Mouse (Mus musculus): Measurements from ENCODE around the gene Sertad2. TPM values are rescaled to one million over a fixed set of nuclear protein-coding genes. Genes with fewer than 3 reads are reported as not detected.

The Sertad2 gene
- polyA plus RNA-seq, 1 experiment from 2014 or later = 32.2 TPM

DNA sequence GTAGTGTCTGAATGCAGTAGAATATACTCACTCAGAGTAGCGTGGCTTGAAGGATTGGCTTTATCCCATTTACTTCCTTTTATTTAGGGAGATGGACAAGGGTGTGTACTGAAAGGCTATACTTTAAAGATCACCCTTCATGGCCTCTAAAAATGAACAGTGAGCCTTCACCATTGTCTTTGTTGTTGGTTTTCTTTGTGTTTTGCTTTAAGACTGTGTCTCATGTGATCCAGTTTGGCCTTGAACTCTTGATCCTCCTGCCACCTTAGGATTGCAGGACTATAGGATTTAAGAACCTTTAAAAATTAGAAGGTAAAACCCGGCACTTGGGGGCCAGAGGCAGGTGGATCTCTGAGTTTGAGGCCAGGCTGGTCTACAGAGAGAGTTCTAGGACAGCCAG, 6.4 kb downstream of the Sertad2 start:
- Histone ChIP-seq H3K4me2 (no peak overlapping the region), H3K9me3 (replicated peaks) (no peaks in the 10 kb centered on the region), H3K27me3 (replicated peaks) (no peaks in the 10 kb centered on the region), H3K9ac (no peak overlapping the region), H3K27ac (ENCODE audit: poor library complexity, severe bottlenecking) (no peak overlapping the region), H3K36me3 (no peaks in the 10 kb centered on the region), H3K4me1 (replicated peaks) (peaks cover 7% of the 10 kb centered on the region), H3K4me3 (no peak overlapping the region)
- 86% methylated on average over 2 of the region's 2 CpGs for WGBS
- ATAC-seq (ENCODE audit: insufficient number of reproducible peaks, low FRiP score) = no peak

DNA sequence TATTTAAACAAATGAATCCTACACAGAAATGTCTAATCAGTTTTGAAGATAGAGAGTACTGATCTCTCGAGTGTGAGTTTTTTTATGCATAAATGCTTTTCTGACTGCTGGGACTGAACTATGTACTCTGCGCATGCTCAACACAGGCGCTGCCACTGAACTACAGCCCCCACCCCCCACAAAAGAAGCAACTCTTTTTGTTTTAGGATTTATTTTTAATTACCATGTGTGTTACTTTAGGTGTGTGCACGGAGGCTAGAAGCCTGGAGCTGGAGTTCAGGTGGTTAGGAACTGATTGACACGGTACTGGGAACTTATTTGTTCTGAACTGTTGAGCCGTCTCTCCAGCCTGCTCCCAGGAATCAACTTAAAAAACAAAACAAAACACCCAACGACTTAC, 7.1 kb downstream of the Sertad2 start:
- Histone ChIP-seq H3K4me3 (no peak overlapping the region), H3K27me3 (replicated peaks) (no peaks in the 10 kb centered on the region), H3K27ac (ENCODE audit: poor library complexity, severe bottlenecking) (no peak overlapping the region), H3K9me3 (replicated peaks) (no peaks in the 10 kb centered on the region), H3K4me2 (no peak overlapping the region), H3K4me1 (replicated peaks) (peaks cover 4% of the 10 kb centered on the region), H3K36me3 (no peaks in the 10 kb centered on the region), H3K9ac (no peak overlapping the region)
- 78% methylated on average over 7 of the region's 7 CpGs for WGBS
- ATAC-seq (ENCODE audit: insufficient number of reproducible peaks, low FRiP score) = no peak

DNA sequence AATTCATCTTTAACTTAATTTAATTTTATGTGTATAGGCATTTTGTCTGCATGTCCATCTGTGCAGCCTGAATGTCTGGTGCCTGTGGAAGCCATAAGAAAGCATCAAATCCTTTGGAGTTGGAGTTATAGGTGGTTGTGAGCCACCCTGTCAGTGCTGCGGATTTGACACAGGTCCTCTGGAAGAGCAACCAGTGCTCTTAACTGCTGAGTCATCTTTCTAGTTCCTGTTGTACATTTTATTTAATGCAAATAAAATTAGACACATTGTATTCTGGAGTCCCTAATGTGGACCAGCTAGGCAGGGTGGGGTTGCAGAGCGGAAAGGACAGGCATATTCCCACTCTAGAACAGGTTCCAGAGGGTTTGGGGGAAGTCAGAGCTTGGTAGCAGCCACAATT, 9.0 kb downstream of the Sertad2 start:
- H3K27ac ChIP-seq (ENCODE audit: poor library complexity, severe bottlenecking) = no peak overlapping the region
- ATAC-seq (ENCODE audit: insufficient number of reproducible peaks, low FRiP score) = no peak
- H3K36me3 ChIP-seq = no peaks in the 10 kb centered on the region
- peaks cover 13% of the 10 kb centered on the region for H3K4me1 ChIP-seq (replicated peaks)
- WGBS = 92% methylated on average over 2 of the region's 2 CpGs
- no peak overlapping the region for H3K4me3 ChIP-seq
- H3K9ac ChIP-seq = no peak overlapping the region
- H3K4me2 ChIP-seq = no peak overlapping the region
- H3K9me3 ChIP-seq (replicated peaks) = no peaks in the 10 kb centered on the region
- H3K27me3 ChIP-seq (replicated peaks) = no peaks in the 10 kb centered on the region

DNA sequence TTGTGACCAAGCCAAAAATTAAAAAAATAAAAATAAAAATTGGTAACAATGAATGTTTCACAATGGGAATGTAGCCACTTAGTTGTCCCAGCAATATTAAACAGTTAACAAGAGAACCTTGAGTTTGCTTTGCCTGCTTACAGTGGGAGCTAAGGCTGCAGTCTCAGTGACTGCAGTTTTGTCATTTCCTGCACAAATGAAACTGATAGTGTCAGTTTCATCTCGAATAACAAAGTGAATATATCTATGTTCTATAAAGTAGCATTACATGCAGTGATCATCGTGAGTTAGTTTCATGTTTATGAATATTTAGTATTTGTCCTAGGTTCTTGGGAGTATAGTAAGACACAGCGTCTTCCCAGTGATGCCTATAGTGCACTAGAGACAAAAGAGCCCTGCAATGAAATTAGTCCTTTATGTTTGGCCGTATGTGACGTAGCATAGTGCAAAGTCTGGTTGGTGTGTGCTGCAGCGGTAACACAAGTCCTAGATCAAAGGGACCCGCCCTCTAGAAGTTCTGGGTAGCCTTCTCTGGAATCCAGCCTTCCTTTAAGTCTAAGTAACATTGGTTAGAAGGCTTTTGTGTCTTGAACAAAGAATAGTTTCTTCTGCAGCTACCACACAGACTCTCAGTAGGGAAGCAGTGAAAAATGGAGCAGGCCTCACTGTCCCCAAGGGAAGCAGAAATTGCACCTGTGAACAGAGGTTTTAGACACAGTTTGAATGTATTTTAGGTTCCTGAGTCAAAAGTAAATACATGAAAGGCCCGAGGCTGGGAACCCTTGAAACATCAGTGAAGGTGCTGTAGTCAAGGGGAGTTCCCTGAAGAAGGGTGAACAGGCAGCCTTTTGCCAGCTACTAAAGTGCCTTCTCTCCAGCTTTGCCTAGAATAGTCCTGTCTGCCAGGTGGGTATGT, 10.0 kb downstream of the Sertad2 start:
- H3K4me1 ChIP-seq (replicated peaks) = peaks cover 13% of the 10 kb centered on the region
- H3K36me3 ChIP-seq = no peaks in the 10 kb centered on the region
- H3K9me3 ChIP-seq (replicated peaks) = no peaks in the 10 kb centered on the region
- H3K27me3 ChIP-seq (replicated peaks) = no peaks in the 10 kb centered on the region
- H3K9ac ChIP-seq = no peak overlapping the region
- no peak for ATAC-seq (ENCODE audit: insufficient number of reproducible peaks, low FRiP score)
- H3K4me3 ChIP-seq = no peak overlapping the region
- 81% methylated on average over 8 of the region's 8 CpGs for WGBS
- H3K4me2 ChIP-seq = no peak overlapping the region
- no peak overlapping the region for H3K27ac ChIP-seq (ENCODE audit: poor library complexity, severe bottlenecking)

DNA sequence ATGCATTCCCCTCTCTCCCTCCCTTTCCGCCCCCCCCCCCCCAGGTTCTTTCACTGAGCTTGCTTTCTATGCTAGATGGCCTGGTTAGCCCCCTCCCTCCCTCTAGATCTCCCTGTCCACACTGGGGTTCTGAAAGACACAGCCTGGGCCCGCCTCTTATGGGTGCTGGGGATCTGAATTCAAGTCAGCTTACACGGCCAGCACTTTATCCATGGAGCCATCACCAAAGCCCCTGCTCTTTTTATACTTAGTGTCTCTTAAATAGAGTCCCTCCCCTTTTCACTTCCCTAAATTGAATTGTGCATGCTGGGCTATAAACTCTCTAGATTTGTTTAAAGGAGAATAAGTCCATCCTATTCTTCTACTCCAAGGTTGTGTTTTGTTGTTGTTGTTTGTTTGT, 12.6 kb downstream of the Sertad2 start:
- H3K27me3 ChIP-seq (replicated peaks) = no peaks in the 10 kb centered on the region
- peaks cover 28% of the 10 kb centered on the region for H3K4me1 ChIP-seq (replicated peaks)
- H3K36me3 ChIP-seq = no peaks in the 10 kb centered on the region
- no peak overlapping the region for H3K9ac ChIP-seq
- H3K27ac ChIP-seq (ENCODE audit: poor library complexity, severe bottlenecking) = no peak overlapping the region
- ATAC-seq (ENCODE audit: insufficient number of reproducible peaks, low FRiP score) = no peak
- WGBS = 69% methylated on average over 3 of the region's 3 CpGs
- no peak overlapping the region for H3K4me3 ChIP-seq
- no peaks in the 10 kb centered on the region for H3K9me3 ChIP-seq (replicated peaks)
- no peak overlapping the region for H3K4me2 ChIP-seq

DNA sequence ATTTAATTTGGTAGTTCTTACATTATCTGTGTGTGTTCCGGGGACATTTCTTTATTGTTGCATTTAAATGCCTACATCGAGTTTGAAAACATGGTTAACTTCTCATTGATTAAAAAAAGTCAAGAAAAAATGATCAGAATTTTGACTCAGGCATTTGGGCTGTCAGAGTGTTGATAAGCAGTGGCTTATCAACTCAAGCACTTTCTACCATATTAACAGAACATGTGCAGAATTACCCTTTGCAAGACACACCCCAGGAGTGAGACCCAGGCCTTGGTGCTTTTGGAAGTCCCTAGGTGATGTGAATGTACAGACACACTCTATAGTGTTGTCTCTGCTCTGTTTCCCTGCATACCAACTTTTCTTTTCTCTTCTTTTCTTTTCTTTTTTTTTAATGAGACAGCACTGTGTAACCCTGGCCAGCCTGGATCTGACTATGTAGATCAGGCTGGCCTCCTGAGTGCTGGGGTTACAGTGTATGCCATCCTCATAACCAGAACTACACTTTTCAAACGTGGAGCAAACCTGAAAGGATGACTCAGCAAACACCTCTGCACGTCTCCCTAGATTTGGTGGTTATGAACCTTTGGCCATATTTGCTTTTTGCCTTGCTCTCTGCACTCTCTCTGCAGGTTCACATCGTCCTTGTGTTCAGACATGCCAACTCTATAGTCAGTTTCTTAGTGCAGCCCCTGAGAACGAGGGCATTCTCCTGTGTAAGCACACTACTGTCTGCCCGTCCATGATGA, 13.3 kb downstream of the Sertad2 start:
- no peak overlapping the region for H3K4me3 ChIP-seq
- no peaks in the 10 kb centered on the region for H3K36me3 ChIP-seq
- H3K27ac ChIP-seq (ENCODE audit: poor library complexity, severe bottlenecking) = no peak overlapping the region
- H3K4me2 ChIP-seq = no peak overlapping the region
- no peaks in the 10 kb centered on the region for H3K9me3 ChIP-seq (replicated peaks)
- no peak overlapping the region for H3K9ac ChIP-seq
- no peaks in the 10 kb centered on the region for H3K27me3 ChIP-seq (replicated peaks)
- 64% methylated on average over 7 of the region's 7 CpGs for WGBS
- ATAC-seq (ENCODE audit: insufficient number of reproducible peaks, low FRiP score) = no peak
- H3K4me1 ChIP-seq (replicated peaks) = peaks cover 28% of the 10 kb centered on the region

DNA sequence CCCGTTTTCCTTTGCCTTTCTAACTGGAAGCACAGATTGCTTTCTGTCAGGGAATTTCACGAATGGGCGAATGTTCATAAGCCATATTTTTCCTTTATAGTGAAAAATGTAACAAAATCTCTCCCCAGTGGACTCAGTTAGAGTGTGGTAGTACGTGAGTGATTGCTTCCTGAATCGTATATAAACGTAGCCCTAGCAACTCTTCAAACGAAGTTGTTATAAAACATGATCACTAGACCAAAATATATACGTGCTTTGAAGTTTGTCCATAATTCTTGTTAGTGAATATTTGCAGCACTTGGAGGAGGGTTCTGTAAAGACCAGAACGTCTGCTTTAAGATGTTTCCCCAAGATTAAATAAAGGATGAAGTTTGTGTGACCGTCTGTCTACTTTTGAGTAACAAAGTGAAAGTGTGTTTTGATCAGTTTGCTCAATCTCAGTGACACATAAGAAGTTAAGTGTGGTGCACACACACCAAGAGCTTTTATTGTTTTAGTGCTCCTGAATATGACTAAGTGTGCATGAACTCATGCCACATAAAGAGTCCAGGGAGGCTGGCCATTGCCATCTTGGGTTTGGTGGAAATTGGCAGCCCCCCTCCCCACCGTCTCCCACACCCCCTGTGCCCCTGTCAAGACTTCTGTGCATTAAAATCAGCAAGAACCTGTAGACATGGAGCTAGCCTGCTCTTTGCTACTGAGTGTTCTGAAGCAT, 16.3 kb downstream of the Sertad2 start:
- H3K4me3 ChIP-seq = no peak overlapping the region
- no peak for ATAC-seq (ENCODE audit: insufficient number of reproducible peaks, low FRiP score)
- peaks cover 4% of the 10 kb centered on the region; the same call in 1 of the 2 replicates for H3K36me3 ChIP-seq
- 81% methylated on average over 11 of the region's 11 CpGs for WGBS
- no peak overlapping the region for H3K4me2 ChIP-seq
- peaks cover 34% of the 10 kb centered on the region for H3K4me1 ChIP-seq (replicated peaks)
- no peak overlapping the region for H3K27ac ChIP-seq (ENCODE audit: poor library complexity, severe bottlenecking)
- H3K9ac ChIP-seq = no peak overlapping the region
- H3K9me3 ChIP-seq (replicated peaks) = peaks cover 4% of the 10 kb centered on the region; the same call in 1 of the 2 replicates
- H3K27me3 ChIP-seq (replicated peaks) = no peaks in the 10 kb centered on the region

DNA sequence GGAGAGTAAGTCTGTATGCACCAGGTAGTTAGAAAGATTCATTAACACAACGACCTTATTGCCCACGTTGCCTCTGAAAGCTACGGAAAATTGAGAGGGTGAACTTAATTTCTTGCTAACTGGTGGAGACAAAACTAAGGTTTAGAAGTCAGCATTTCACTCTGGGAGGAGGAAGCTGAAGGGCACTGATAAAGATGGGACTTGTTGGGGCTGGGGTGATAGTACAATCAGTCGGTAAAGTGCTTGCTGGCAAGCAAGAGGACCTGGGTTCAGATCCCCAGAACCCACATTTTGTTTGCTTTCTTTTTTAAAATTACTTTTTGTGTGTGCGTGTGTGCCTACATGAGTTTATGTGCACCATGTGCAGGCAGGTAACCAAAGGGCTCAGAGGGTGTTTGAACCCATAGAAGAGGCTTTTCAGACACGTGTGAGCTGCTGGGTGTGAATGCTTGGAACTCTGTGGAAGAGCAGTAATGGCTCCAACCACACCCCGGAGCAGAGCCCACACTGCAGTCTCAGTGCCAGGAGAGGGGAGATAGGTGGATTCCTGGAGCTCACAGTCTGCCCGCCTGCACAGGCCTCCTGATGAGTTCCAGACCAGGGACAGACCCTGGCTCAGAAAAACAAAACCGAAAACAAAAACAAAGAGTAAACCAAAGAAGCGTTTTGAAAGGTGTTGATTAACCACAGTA, 17.0 kb downstream of the Sertad2 start:
- Histone ChIP-seq H3K4me3 (no peak overlapping the region), H3K4me1 (replicated peaks) (peaks cover 34% of the 10 kb centered on the region), H3K4me2 (no peak overlapping the region), H3K9ac (no peak overlapping the region), H3K27me3 (replicated peaks) (no peaks in the 10 kb centered on the region), H3K9me3 (replicated peaks) (peaks cover 4% of the 10 kb centered on the region; the same call in 1 of the 2 replicates), H3K36me3 (peaks cover 4% of the 10 kb centered on the region; the same call in 1 of the 2 replicates), H3K27ac (ENCODE audit: poor library complexity, severe bottlenecking) (no peak overlapping the region)
- 48% methylated on average over 10 of the region's 10 CpGs for WGBS
- ATAC-seq (ENCODE audit: insufficient number of reproducible peaks, low FRiP score) = no peak

DNA sequence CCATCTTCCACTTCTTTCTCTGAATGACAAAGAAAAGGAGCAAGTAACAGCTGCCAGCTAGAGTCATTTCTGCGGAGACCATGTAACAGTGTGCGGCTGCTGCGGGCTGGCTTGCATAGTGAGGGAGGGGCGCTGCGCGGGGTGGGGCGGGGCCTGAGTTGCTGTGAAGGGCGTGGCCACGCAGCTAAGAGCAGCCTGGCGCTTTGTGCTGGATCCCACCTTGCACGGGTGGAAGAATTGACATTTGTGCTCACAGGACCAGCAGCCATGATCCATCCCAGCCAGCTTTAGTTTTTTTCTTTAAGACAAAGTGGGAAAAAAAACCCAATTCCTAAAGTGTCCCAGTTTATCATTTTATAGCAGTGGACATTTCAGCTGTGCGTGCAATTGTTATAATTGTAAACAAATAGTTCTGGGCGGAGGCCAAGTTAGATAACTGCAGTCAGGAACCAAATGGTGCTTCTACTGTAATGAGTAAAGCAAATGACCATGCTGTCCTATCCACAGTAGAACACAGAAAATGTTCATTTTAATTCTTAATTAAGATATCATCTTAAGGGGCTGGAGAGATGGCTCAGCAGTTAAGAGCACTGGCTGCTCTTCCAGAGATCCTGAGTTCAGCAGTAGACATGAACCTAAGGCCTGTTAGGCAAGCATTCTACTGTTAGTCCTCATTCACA, 18.4 kb downstream of the Sertad2 start:
- H3K4me1 ChIP-seq (replicated peaks) = peaks cover 32% of the 10 kb centered on the region
- peak overlapping the region; percentile 61 for H3K4me2 ChIP-seq
- peak; percentile 95 for ATAC-seq (ENCODE audit: insufficient number of reproducible peaks, low FRiP score)
- no peak overlapping the region for H3K27ac ChIP-seq (ENCODE audit: poor library complexity, severe bottlenecking)
- no peaks in the 10 kb centered on the region for H3K27me3 ChIP-seq (replicated peaks)
- H3K9me3 ChIP-seq (replicated peaks) = peaks cover 4% of the 10 kb centered on the region; the same call in 1 of the 2 replicates
- H3K36me3 ChIP-seq = peaks cover 4% of the 10 kb centered on the region; the same call in 1 of the 2 replicates
- H3K9ac ChIP-seq = peak overlapping the region; percentile 30; the same call in 1 of the 2 replicates
- 7% methylated on average over 13 of the region's 13 CpGs for WGBS
- peak overlapping the region; percentile 33 for H3K4me3 ChIP-seq

DNA sequence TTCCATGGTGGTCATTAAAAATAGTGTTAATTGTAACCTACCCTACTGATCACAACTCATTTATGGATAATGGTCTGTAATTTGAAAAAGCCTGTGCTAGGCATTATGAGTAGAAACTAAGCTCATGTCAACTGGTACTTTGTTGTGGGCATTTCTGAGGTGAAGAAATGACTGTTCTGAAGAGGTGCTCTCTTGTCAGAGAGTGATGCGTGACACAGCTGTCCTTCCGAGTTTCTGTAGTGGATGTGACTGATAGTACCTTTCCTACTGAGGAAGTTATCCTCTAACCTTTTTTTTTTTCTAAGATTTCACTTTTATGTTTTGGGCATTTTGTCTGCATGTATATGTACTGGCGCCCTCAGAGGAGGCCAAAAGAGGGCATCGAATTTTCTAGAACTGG, 22.0 kb downstream of the Sertad2 start:
- H3K4me3 ChIP-seq = no peak overlapping the region
- ATAC-seq (ENCODE audit: insufficient number of reproducible peaks, low FRiP score) = no peak
- no peak overlapping the region for H3K27ac ChIP-seq (ENCODE audit: poor library complexity, severe bottlenecking)
- H3K9me3 ChIP-seq (replicated peaks) = peaks cover 4% of the 10 kb centered on the region; the same call in 1 of the 2 replicates
- WGBS = 86% methylated on average over 4 of the region's 4 CpGs
- H3K27me3 ChIP-seq (replicated peaks) = no peaks in the 10 kb centered on the region
- peaks cover 27% of the 10 kb centered on the region for H3K4me1 ChIP-seq (replicated peaks)
- no peak overlapping the region for H3K9ac ChIP-seq
- H3K36me3 ChIP-seq = peaks cover 4% of the 10 kb centered on the region; the same call in 1 of the 2 replicates
- H3K4me2 ChIP-seq = no peak overlapping the region
